In genomic region chr12:16231093-16231492, GRCm38 (mm10) we compare ENCODE assay signal across 11 mouse cellular contexts.
DNase-seq lines count a peak whose midpoint lies in the region; ATAC-seq and TF ChIP-seq lines count a peak whose summit lies in the region.
"Had no signal": no experiment of that assay in that cellular context is flagged by ENCODE, and none has a peak within 500 bp of the region (broad histone marks: within the 10 kb centered on the region; RNA-seq: fewer than 3 reads in every experiment).

No protein-coding gene starts in this region.

- H3K4me1 ChIP-seq in hindbrain, postnatal 0 days (ENCODE audit: insufficient read depth, low read length) = no peaks in the 10 kb centered on the region
- H3K4me1 ChIP-seq in hindbrain, embryonic 10.5 days (replicated peaks) = no peaks in the 10 kb centered on the region
- H3K4me1 ChIP-seq in midbrain, embryonic 11.5 days (ENCODE audit: control insufficient read depth, insufficient read depth, low read length) = no peaks in the 10 kb centered on the region
- H3K4me1 ChIP-seq: hindbrain, embryonic 13.5 days had no signal

- H3K27ac ChIP-seq in hindbrain, postnatal 0 days = no peak overlapping the region
- no peak overlapping the region for H3K27ac ChIP-seq in hindbrain, embryonic 10.5 days
- no peak overlapping the region for H3K27ac ChIP-seq in midbrain, embryonic 11.5 days (ENCODE audit: low read depth, low read length)
- H3K27ac ChIP-seq: hindbrain, embryonic 13.5 days; liver, embryonic 13.5 days had no signal

- no peaks in the 10 kb centered on the region for H3K9me3 ChIP-seq in hindbrain, postnatal 0 days (ENCODE audit: low read length)
- no peaks in the 10 kb centered on the region for H3K9me3 ChIP-seq in hindbrain, embryonic 10.5 days
- H3K9me3 ChIP-seq in midbrain, embryonic 11.5 days (ENCODE audit: control insufficient read depth, low read length) = no peaks in the 10 kb centered on the region
- H3K9me3 ChIP-seq: hindbrain, embryonic 13.5 days; liver, embryonic 13.5 days had no signal

- H3K27me3 ChIP-seq in hindbrain, postnatal 0 days (ENCODE audit: insufficient read depth, low read length) = no peaks in the 10 kb centered on the region
- no peaks in the 10 kb centered on the region for H3K27me3 ChIP-seq in hindbrain, embryonic 10.5 days (ENCODE audit: insufficient read depth, poor library complexity, severe bottlenecking)
- H3K27me3 ChIP-seq in midbrain, embryonic 11.5 days (ENCODE audit: control insufficient read depth, insufficient read depth, low read length) = no peaks in the 10 kb centered on the region
- H3K27me3 ChIP-seq: hindbrain, embryonic 13.5 days; liver, embryonic 13.5 days had no signal

- WGBS in hindbrain, postnatal 0 days = 81% methylated on average over 2 of the region's 2 CpGs
- WGBS in hindbrain, embryonic 10.5 days = 95% methylated on average over 2 of the region's 2 CpGs
- 86% methylated on average over 2 of the region's 2 CpGs for WGBS in midbrain, embryonic 11.5 days

- TF ChIP-seq CTCF in hindbrain, postnatal 0 days (IDR thresholded peaks at IDR 0.05; ENCODE audit: low read depth) = 0 out of 2 replicates have a peak, but pooled peaks have one; percentile 12

- DNase-seq in hindbrain, postnatal 0 days (ENCODE audit: low spot score) = no peak
- no peak for DNase-seq in hindbrain, embryonic 10.5 days (ENCODE audit: low spot score)
- DNase-seq in spleen, postnatal 36 days (ENCODE audit: low spot score in 2 of 2) = peak; percentile 32
- no peak for DNase-seq in spleen, postnatal 4 days (ENCODE audit: low spot score in 2 of 2)
- peak; percentile 6 for DNase-seq in lung, postnatal 25 days (ENCODE audit: low spot score)
- no peak for DNase-seq in midbrain, embryonic 11.5 days (ENCODE audit: low spot score, missing footprints)
- no peak for DNase-seq in embryo, embryonic 9.5 days (ENCODE audit: extremely low spot score)
- DNase-seq: liver, embryonic 13.5 days had no signal

- no peak for ATAC-seq in hindbrain, postnatal 0 days
- ATAC-seq in midbrain, embryonic 11.5 days (ENCODE audit: low FRiP score) = no peak
- ATAC-seq in erythroid progenitor cell, adult 5-6 weeks (replicated peaks; ENCODE audit: low FRiP score, poor library complexity, severe bottlenecking) = no peak

- no peak overlapping the region for H3K4me2 ChIP-seq in hindbrain, postnatal 0 days (ENCODE audit: low read depth, low read length)
- H3K4me2 ChIP-seq in midbrain, embryonic 11.5 days = no peak overlapping the region
- H3K4me2 ChIP-seq: heart, embryonic 11.5 days; hindbrain, embryonic 13.5 days; liver, embryonic 13.5 days had no signal

- no peak overlapping the region for H3K4me3 ChIP-seq in hindbrain, postnatal 0 days (ENCODE audit: low read length)
- H3K4me3 ChIP-seq in hindbrain, embryonic 10.5 days = no peak overlapping the region
- no peak overlapping the region for H3K4me3 ChIP-seq in midbrain, embryonic 11.5 days (ENCODE audit: low read depth, low read length)
- H3K4me3 ChIP-seq: hindbrain, embryonic 13.5 days; liver, embryonic 13.5 days had no signal

- H3K9ac ChIP-seq in hindbrain, postnatal 0 days (replicated peaks; ENCODE audit: low read length) = no peak overlapping the region
- no peak overlapping the region for H3K9ac ChIP-seq in midbrain, embryonic 11.5 days (ENCODE audit: low read length)
- H3K9ac ChIP-seq: hindbrain, embryonic 13.5 days; liver, embryonic 13.5 days had no signal

- H3K36me3 ChIP-seq in hindbrain, postnatal 0 days (ENCODE audit: insufficient read depth, low read length) = no peaks in the 10 kb centered on the region
- no peaks in the 10 kb centered on the region for H3K36me3 ChIP-seq in hindbrain, embryonic 10.5 days
- no peaks in the 10 kb centered on the region for H3K36me3 ChIP-seq in midbrain, embryonic 11.5 days (ENCODE audit: control insufficient read depth, insufficient read depth, low read length)
- H3K36me3 ChIP-seq: hindbrain, embryonic 13.5 days; liver, embryonic 13.5 days had no signal

Comparison
In these comparisons a context has a peak if more than half of its experiments do, and no peak if none do; other contexts are left out.
1. DNase-seq: peak in spleen, postnatal 36 days (2 of 2) and lung, postnatal 25 days (single experiment); none in hindbrain, postnatal 0 days (single experiment), hindbrain, embryonic 10.5 days (single experiment), spleen, postnatal 4 days (0 of 2), midbrain, embryonic 11.5 days (single experiment) and embryo, embryonic 9.5 days (single experiment).